Mouse (Mus musculus): ENCODE measurements around the gene C2.

DNA sequence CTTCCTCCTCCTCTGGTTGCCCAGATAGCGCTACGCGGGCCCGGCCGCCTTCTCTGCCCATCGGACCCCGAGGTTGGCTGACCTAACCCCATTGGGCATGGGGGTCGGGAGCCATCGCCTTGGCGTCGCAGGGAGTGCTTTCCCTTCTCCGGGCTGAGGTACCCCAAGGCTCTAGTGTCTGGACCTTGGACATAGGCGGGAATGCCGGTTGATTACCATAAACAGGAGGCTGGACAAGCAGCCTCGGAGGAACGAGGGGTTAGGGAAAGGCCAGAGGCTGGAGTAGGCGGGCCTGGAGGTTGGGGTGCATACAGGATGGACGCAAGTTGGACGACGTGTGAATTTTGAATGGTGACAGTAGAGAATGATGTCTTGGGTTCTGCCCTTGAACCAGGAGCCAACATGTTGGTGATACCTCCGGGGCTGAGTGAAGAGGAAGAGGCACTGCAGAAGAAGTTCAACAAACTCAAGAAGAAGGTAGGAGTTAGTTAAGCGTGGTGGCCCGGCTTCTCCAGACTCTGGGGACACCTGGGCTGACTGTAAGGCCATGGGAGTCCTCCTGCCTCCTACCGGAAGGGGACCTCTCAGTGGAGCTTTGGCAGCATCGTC lies 47.4 kb downstream of the C2 start:
- TF ChIP-seq CTCF (IDR thresholded peaks at IDR 0.05; ENCODE audit: low read depth, low read length) (no peak), POLR2A (IDR thresholded peaks at IDR 0.05; ENCODE audit: extremely low read depth, insufficient read depth, low read length) (no peak)

Measured in liver, adult 2 months (tissue).